Mouse (Mus musculus) testis, postnatal 10 days (tissue): ENCODE measurements around the gene Icam5.
A peak's percentile ranks its signal among the peaks of the same experiment; 100 is the strongest.
"Not testable (repeated sequence)": the region's sequence is repeated elsewhere in the genome, so short reads cannot be mapped to it uniquely, and the experiment has no call there.

ENCODE experiments used
- DNase-seq: peaks from one replicate; pipeline ENCODE4 v3.0.0; 2021; ENCODE audit warnings: low spot score

The Icam5 gene

GRCm38 (mm10) chr9:21035586-21035985, 3.7 kb downstream of the Icam5 start:
- no peak for DNase-seq

- DNase-seq = no peak
Measured at GRCm38 (mm10) chr9:21036161-21036560, 4.3 kb downstream of the Icam5 start.

- DNase-seq = no peak
Measured at GRCm38 (mm10) chr9:21036666-21037065, 4.8 kb downstream of the Icam5 start.

GRCm38 (mm10) chr9:21037481-21037891, 5.6 kb downstream of the Icam5 start:
- DNase-seq = peak; percentile 58

GRCm38 (mm10) chr9:21039779-21040178, 7.9 kb downstream of the Icam5 start:
- DNase-seq = no peak

GRCm38 (mm10) chr9:21041308-21041707, 9.4 kb downstream of the Icam5 start:
- DNase-seq = no peak

GRCm38 (mm10) chr9:21043563-21043962, 11.7 kb downstream of the Icam5 start:
- DNase-seq = no peak

- not testable (repeated sequence) for DNase-seq
Measured at GRCm38 (mm10) chr9:21044785-21045184, 12.9 kb downstream of the Icam5 start.

GRCm38 (mm10) chr9:21045235-21045634, 13.4 kb downstream of the Icam5 start:
- DNase-seq = no peak

- no peak for DNase-seq
Measured at GRCm38 (mm10) chr9:21051578-21051977, 19.7 kb downstream of the Icam5 start.

- no peak for DNase-seq
Measured at GRCm38 (mm10) chr9:21062928-21063327, 31.1 kb downstream of the Icam5 start.

GRCm38 (mm10) chr9:21067006-21067684, 35.3 kb downstream of the Icam5 start, which contains the start of gene Zglp1:
Zglp1 (minus strand) TSS chr9:21067093.
- DNase-seq = no peak

- DNase-seq = no peak
Measured at GRCm38 (mm10) chr9:21072641-21073040, 40.8 kb downstream of the Icam5 start.

GRCm38 (mm10) chr9:21073044-21073840, 41.4 kb downstream of the Icam5 start, which contains the start of the genes Gm49373 and Fdx1l:
Gm49373 (minus strand) TSS chr9:21073096.
Fdx1l (minus strand) TSS chr9:21073614.
- DNase-seq = peak; percentile 91

GRCm38 (mm10) chr9:21074173-21074572, 42.3 kb downstream of the Icam5 start:
- no peak for DNase-seq

- DNase-seq = no peak
Measured at GRCm38 (mm10) chr9:21075625-21076024, 43.8 kb downstream of the Icam5 start.

- DNase-seq = no peak
Measured at GRCm38 (mm10) chr9:21081127-21081526, 49.3 kb downstream of the Icam5 start.

GRCm38 (mm10) chr9:21083324-21083723, 51.5 kb downstream of the Icam5 start:
- no peak for DNase-seq
